Mouse (Mus musculus): ENCODE data around the gene Ccser1.

GRCm38 (mm10) chr6:61247842-61248472 is 67.8 kb downstream of the Ccser1 start:
- no peak for TF ChIP-seq MAFK (IDR thresholded peaks at IDR 0.05; ENCODE audit: insufficient read depth, low read depth, low read length)
- no peak for TF ChIP-seq HCFC1 (IDR thresholded peaks at IDR 0.05; ENCODE audit: borderline replicate concordance, insufficient read depth, low read length)

All from ES-E14 (cell line).